Comparison of ENCODE assay signal across 8 mouse cellular contexts in the genomic region with DNA sequence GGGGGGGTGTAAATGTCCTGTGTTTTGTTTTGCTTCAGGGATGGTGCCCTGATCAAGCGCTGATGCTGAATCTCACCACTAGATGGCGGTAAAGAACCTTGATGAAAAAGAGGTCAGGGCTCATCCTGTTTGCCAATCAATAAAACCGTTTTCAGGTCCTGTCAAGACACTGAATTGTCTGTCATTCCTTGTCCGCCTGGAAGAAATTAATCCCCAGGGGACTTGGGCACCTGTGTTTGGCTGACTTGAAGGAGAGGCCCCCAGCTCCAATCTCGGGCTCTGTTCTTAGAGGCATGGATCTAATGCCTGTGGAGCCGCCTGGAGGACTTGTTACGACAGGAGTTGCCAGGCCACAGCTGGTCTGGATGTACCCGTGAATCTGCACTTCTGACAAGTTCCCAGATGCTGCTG. TPM values are rescaled to one million over a fixed set of nuclear protein-coding genes. Genes with fewer than 3 reads are reported as not detected.
DNase-seq lines count a peak whose midpoint lies in the region; ATAC-seq and TF ChIP-seq lines count a peak whose summit lies in the region.

No protein-coding gene starts in this region.

- peak overlapping the region; percentile 13 for H3K4me3 ChIP-seq in hindbrain, postnatal 0 days (ENCODE audit: low read length)

- no peaks in the 10 kb centered on the region for H3K36me3 ChIP-seq in hindbrain, postnatal 0 days (ENCODE audit: insufficient read depth, low read length)

- peak; percentile 86 for ATAC-seq in hindbrain, postnatal 0 days
- ATAC-seq in megakaryocyte, adult 5-6 weeks (ENCODE audit: poor library complexity, severe bottlenecking): peak; percentile 65

- DNase-seq in R1 (ENCODE audit: low read depth, low spot score): peak; percentile 84
- peak; percentile 74 to 82 for DNase-seq in cerebellum, postnatal 25 days
- peak; percentile 80 for DNase-seq in gastrocnemius, adult 18-20 months (ENCODE audit: low spot score)
- DNase-seq in hindbrain, postnatal 0 days (ENCODE audit: low spot score): peak; percentile 92
- peak; percentile 64 to 81 for DNase-seq in left cerebral cortex, adult 18-20 months (ENCODE audit: low spot score in 2 of 2)
- peak; percentile 60 for DNase-seq in right cerebral cortex, adult 18-20 months
- DNase-seq in urinary bladder, postnatal 25 days (ENCODE audit: low spot score): peak; percentile 62

- H3K9me3 ChIP-seq in hindbrain, postnatal 0 days (ENCODE audit: low read length): no peaks in the 10 kb centered on the region

- no peaks in the 10 kb centered on the region for H3K27me3 ChIP-seq in hindbrain, postnatal 0 days (ENCODE audit: insufficient read depth, low read length)

- peak; percentile 88 for TF ChIP-seq CTCF in hindbrain, postnatal 0 days (IDR thresholded peaks at IDR 0.05; ENCODE audit: low read depth)

- WGBS in hindbrain, postnatal 0 days: 2% methylated on average over 8 of the region's 8 CpGs

- H3K9ac ChIP-seq in hindbrain, postnatal 0 days (replicated peaks; ENCODE audit: low read length): no peak overlapping the region; the same call in 1 of the 2 replicates

- H3K4me2 ChIP-seq in hindbrain, postnatal 0 days (ENCODE audit: low read depth, low read length): peak overlapping the region; percentile 49

- H3K27ac ChIP-seq in hindbrain, postnatal 0 days: no peak overlapping the region

- no peaks in the 10 kb centered on the region for H3K4me1 ChIP-seq in hindbrain, postnatal 0 days (ENCODE audit: insufficient read depth, low read length)

RNA-seq across cellular contexts. Expression of a gene that starts 25.7 kb away (rescaled TPM):
- total RNA-seq in gastrocnemius, adult 18-20 months (2021): not detected
- 0.90 and 1.9 TPM in 2 replicates for total RNA-seq in hindbrain, postnatal 0 days (2014; rRNA removed)
- polyA plus RNA-seq in hindbrain, postnatal 0 days (2015; fragmentation: Nextera tagmentation; extraction: Ambion mirVana): 2.2 and 2.3 TPM in 2 replicates
- 1 to 10 TPM in 1 of 2 experiments, under 1 TPM in 1; 0.74 to 1.0 TPM for total RNA-seq in left cerebral cortex, adult 18-20 months (2021)
- total RNA-seq in megakaryocyte, adult 5-6 weeks (2015): 0.41 TPM in 1 of 2 replicates, not detected in the other
- 0.73 and 0.99 TPM in 2 replicates for total RNA-seq in megakaryocyte, adult 5-6 weeks (2017)
